Mouse (Mus musculus) left cerebral cortex, adult 18-20 months (tissue): ENCODE data around the gene Uts2r. TPM values are rescaled to one million over a fixed set of nuclear protein-coding genes. Genes with fewer than 3 reads are reported as not detected.

Experiments
- DNase-seq, 2 experiments: peaks; one replicate each; pipeline ENCODE4 v3.0.0; 2021 to 2022; ENCODE audit warnings: low spot score in 2 of 2, mixed read lengths in 1 of 2
- long read RNA-seq, 2 experiments: library from polyadenylated mRNA; stranded (forward); transcript quantifications; one replicate each; pipeline ENCODE4 v2.0.0; 2021
- total RNA-seq, 2 experiments: library from RNA; stranded (reverse); gene quantifications; 2 replicates each; pipeline ENCODE4 v1.2.3; 2021

Uts2r gene
- total RNA-seq, result under 1 TPM; 0.19 to 0.21 TPM
- long read RNA-seq, experiment 1, result 0 reads
- long read RNA-seq, experiment 2, partial matches to known transcripts, result 0 of 2 reads
- long read RNA-seq, experiment 2, other reads (novel, unspliced or antisense), result 2 of 2 reads

DNA sequence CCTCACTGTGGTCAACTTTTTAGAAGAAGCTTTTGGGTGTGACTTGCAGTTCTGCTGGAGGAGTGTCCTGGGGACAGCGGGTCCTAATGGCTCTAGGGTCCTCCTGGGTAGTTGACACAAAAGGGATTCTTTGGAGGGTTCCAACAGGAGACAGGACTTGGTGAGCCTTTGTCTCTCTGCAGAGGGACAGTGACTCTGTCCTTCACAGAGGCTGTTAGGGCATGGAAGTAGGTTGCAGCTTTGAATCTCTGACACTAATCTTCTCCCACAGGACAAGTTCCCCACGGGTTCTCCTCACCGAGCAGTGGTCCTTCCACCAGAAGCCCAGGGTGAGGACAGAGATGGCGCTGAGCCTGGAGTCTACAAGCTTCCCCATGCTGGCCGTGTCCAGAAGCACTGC lies at the start of gene Uts2r:
TSS of gene Uts2r (plus strand) at position 301 of the 400 bp plus-strand sequence.
- DNase-seq, result no peak

DNA sequence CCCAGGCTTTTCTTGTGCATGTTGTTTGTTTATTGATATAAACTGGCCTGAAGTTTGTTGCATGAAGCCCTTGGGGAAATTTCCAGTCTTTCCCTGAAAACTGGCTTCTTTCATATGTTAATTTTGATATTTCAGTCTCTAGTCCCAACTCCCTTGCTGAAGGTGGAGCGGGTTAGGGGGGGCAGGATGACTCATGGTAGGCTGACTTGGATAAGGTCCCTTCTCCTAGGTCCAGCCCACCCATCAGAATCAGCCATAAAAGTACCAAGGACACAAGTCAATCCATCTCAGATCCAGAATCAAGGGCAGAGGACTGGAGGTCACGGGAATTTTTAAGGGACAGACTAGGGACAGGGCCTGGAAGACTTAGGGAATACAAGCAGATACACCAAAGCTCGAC lies 49.0 kb upstream of the Uts2r start:
- no peak for DNase-seq

DNA sequence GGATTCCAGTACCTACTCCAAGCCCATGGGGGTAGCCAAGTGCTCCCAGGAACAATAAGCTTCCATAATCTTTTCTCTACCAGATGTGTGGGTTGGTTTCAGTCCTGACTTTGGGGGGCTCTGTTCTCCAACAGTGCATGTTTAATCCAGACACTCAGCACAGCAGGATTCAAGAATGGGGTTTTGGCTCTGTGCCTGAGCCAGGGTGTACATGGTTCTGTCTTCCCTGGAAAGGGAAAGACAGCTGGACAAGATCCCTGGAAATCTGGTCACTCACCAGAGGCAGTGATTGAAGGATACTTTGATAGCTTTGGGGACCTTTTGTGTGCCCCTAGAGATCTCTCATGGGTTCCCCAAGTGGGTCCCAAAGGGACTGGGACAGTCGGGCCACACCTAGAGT lies 48.5 kb upstream of the Uts2r start:
- no peak for DNase-seq

DNA sequence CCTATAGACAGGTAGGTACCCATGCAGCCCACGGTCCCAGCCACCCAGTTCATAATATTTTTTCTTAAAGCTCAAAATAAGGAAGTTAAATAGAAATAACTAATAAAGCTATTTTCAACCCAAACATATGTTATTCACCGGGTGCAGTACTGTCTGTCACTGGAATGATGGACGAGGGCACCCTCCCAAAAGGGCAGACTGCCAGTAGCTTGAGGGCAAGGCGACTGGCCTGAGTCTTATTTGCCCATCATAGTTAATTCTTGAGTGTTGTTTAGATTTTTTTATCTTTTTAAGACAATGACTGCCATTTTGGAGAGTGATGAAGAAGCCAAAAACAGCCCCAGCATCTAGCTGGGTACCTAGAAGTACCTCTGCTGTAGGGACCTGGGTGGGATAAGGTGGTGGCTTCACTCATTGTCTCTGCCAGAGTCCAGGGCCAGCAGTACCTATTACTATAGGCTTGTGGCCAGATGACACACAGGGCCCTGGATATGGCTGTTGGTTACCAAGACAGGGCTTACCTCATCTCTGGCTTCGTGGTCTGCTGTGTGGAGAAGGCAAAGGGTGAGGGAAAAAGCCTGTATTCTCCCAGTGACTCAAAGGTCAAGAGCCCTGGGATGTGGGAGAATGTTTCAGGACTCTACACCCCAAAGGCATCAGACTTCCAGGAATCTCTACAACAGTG lies 47.8 kb upstream of the Uts2r start:
- no peak for DNase-seq

DNA sequence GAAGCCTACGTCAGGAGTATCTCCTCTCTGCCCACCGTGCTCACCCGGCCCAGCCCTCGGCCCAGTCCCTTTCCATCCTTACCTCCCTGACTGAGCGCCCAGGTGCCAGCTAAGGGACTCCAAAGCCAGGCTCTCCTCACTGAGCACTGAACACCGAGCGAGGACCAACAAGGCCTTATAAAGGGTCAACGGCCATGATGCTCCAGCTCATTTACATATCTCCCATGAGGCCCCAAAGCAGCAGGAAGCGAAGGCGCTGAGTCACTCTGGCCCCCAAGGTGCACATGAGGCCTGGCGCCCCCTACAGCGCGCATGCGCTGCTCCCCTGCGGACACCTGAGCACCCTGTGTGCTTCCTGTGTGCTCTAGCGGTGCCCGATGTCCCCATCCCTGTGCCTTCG lies 42.0 kb upstream of the Uts2r start:
- no peak for DNase-seq

DNA sequence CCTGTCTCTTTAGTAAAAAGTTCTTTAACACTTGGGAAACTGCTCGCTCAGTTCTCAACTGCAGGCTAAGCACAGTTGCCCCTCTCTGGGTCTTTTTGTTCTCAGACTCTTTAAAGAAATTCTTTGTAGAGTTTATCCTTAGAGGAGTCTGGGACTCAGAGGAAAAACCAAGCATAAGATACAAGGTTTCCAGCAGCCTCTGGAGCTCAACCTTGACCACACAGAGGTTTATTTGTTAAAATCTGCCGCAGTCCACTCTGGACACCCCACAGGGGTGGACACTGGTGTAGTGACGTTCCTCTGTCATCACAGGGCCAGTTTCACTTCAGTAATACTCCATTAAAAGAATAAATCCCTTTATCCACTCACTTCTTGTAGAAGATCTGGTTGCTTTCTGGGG lies 41.5 kb upstream of the Uts2r start, which contains the start of gene Tex19.2:
TSS of gene Tex19.2 (minus strand) at position 101 of the 400 bp plus-strand sequence.
- no peak for DNase-seq

DNA sequence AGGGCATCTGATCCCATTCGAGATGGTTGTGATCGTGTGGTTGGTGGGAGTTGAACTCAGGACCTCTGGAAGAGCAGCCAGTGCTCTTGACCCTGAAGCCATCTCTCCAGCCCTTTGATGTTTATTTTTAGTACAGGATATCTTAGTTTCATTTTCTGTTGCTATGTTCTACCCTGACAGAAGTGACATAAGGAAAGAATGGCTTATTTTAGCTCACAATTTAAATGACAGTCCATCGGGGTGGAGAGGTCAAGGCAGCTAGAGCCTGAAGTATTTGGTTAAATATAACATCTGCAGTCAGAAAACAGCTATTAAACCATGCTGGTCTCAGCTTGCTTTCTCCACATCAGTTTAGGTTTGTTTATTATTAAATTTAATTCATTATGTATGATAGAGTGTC lies 38.9 kb upstream of the Uts2r start:
- DNase-seq, result no peak

DNA sequence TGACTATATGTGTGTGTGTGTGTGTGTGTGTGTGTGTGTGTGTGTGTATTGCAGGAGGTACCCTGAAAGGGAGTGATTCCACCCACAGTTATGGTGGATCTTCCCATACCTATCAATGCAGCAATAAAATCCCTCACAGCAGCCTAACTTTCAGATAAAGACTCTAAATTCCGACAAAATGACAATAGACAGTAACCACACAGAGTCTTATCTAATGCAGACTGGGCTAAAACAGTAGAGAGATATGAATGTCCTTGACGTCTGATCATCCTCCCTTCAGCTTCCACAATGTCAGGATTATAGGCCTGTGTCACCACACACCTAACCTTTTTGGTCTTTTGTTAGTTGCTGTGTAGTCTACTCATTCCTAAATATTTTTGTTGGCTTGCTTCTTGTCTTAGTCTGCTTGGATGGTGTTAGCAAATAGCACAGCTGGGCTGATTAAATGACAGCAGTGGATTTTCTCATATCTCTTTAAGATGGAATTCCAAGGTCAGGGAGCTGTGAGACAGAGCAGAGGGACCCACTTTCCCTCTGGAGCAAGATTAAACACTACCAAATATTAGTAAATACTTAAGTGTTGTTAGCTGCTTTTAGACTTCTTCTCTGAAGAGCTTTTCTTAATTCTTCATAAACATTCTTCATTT lies 37.9 kb upstream of the Uts2r start:
- no peak for DNase-seq

DNA sequence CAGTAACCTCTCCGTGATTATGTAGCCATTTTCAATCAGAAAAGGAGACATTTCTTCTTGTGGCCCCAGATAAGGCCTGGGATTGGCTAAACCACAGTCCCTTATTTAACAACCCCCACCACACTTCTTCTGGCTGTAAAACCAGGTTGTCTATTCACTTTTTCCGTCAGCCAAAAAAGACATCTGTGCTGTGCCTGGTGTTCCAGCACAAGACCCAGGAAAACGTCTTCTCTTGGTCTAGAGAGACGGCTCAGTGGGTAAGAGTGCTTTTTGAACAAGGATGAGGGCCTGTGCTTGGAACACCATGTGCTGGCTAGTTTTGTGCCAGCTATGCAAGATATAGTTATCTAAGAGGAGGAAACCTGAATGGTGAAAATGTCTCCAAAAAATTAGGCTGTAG lies 36.6 kb upstream of the Uts2r start:
- DNase-seq, result no peak

DNA sequence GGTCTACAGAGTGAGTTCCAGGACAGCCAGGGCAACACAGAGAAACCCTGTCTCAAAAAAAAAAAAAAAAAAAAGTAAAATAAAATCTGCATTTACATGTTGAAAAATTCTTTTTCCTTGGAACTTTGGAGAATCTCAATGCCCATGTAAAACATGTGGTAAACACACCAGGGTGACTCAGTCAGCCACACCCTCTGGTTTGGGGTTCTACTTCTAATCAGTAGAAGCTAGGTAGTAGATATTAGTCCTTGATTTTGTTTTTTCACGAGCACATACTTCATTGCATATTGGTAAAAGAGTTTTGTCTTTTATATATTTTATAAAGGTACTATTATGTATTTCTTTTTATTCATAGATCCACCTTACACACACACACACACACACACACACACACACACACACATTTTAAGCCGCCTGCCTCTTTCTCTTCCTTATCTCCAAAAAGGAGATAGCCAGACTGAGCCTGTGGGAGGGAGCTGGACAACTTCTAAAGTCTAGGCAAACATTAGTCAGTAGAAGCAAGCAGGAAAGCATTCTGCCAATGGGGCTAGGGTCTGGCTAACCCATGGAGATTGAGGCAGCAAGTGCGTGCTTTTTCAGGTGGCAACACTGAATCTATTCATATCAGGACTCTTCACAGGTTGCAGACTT lies 34.4 kb upstream of the Uts2r start:
- no peak for DNase-seq

DNA sequence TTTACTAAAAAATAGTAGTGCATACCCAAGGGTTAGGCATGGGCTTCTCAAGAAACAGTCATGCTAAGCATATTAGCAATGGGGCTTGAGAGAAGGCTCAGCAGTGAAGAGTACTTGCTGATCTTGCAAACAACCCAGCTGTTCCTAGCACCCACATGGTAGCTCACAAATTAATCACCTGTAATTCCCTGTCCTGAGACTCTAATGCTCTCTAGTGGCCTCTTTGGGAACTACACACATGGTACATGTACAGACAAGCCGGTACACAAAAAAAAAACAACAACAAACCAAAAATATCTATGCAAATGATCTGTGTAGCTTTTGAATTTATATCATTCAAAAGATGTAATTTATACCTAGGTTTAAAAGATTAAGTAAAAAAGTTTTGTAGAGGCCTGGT lies 33.7 kb upstream of the Uts2r start:
- no peak for DNase-seq

DNA sequence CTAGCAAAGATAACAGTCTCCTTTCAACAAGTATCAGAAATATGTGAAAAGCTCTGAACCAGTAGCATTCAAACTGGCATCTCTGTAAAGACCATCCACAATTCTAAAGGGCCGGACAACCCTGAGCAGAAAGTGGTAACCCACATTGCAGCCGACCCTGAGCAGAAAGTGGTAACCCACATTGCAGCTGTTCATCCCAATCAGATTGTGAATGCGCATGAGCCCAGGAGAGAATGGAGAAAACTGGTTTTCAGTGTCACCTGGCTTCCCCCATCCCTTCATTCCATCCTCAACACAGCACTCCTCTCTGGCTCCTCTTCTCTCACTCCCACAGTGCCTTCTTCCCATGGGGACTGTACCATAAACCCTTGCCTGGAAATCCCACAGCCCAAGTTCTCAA lies 32.6 kb upstream of the Uts2r start:
- DNase-seq, result no peak

DNA sequence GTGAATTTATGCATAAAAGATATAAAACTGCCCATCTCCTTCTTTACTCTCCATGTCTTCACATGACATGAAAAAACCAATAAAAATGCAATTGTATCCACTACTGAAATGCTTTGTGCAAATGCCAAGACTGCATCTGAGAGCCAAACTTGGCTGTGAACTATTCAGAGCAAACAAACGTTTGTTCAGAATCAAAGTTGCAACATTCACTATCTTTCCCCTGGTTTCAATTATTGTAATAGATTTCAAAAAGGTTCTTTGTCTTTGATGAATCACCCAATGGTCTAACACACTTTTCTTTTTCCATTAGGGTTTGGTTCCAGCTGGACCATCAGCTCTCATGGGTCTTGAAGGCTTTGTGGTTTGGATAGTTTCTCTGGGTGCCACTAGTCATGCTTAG lies 30.5 kb upstream of the Uts2r start:
- DNase-seq, result no peak

DNA sequence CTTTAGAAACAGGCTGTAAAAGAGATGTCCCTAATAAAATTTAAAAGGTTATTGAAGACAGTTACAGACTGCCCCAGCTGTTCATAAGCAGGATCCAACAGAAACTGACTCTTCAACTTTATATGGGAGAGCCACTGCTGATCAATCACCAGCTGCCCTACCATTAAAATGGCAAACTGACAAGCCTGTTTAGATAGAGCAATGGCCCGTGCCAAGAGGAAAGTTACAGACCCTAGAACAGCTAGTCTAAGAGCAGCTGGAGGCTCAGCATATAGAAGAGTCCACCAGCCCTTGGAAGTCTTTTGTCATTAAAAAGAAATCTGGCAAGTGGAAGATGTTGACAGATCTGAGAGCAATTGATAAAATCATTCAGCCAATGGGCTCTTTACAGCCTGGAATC lies 25.5 kb upstream of the Uts2r start:
- no peak for DNase-seq

DNA sequence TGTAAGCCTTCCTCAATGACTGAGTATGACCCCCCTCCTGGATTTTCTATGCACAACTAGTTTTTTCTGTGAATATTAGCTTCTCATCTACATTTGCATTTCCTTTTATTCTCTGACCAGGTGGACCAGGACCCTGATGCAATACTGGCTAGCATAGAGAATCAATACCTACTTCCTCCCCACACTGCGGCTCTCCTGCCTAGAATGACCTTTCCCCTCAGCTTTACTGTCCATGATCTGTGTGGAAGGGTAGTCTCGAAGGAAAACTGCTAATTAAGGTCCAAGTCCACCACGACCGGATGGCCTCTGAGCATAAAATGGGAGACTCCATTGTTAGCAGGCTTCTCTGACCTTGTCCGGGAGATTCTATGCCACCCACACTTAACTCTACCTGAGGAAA lies 22.4 kb upstream of the Uts2r start:
- no peak for DNase-seq

DNA sequence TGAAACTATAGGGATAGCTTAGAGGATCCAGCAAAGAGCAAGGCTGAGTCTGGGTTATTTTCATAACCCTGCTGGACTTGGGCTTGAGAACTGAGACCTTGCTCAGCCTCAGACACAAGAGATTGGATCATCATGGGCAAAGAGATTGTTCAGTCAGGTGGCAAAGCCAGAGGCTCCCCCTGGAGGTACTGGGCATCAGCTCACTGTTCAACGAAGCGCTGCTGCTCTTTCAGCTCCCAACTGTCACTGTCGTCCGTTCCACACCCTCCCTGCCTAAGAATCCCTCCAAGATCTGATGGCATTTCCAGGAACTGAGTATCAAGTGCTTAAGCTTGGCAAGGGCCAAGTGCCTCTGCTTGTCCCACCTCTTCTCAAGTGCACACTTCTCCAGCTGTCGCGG lies 21.3 kb upstream of the Uts2r start:
- DNase-seq, result no peak

DNA sequence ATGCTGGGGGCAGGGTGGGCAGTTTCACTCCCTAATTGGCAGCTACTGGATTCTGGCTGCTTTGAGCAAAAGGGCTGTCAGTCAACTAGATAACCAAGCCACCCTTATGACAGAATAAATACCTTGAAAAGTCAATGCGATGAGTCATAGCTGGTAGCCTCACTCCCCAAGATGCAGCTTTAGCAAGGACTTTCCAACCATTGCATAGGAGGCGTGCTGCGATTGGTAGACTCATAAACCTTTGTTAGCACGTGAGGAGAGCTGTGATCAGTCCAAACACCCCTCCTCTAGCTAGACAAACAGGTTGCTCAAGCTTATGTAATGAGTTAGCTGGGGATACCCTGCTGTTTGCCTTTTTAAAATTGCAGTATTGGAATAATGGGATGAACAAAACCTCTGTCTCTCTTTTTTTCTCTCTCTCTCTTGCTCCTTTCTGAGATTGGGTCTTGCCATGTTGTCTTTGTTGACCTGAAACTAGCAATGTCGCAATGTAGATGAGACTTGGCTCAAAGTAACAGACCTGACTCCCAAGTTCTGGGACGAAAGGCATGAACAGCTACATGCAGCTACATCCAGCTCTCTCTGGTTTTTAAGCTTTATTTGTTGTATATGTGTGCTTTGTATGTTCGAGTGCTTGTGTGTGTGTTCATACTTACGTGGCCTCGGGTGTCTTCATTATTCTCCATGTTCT lies 16.6 kb upstream of the Uts2r start:
- DNase-seq, result no peak

DNA sequence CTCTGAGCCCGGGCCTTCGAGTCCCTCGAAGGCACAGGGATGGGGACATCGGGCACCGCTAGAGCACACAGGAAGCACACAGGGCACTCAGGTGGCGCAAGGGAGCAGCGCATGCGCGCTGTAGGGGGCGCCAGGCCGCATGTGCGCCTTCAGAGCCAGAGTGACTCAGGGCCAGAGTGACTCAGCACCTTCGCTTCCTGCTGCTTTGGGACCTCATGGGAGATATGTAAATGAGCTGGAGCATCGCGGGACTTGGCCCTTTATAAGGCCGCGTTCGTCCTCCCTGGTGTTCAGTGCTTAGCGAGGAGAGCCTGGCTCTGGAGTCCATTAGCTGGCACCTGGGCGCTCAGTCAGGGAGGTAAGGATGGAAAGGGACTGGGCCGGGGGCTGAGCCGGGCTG lies 14.2 kb upstream of the Uts2r start, which contains the start of gene Tex19.1:
TSS of gene Tex19.1 (plus strand) at position 279 of the 400 bp plus-strand sequence.
- no peak for DNase-seq

DNA sequence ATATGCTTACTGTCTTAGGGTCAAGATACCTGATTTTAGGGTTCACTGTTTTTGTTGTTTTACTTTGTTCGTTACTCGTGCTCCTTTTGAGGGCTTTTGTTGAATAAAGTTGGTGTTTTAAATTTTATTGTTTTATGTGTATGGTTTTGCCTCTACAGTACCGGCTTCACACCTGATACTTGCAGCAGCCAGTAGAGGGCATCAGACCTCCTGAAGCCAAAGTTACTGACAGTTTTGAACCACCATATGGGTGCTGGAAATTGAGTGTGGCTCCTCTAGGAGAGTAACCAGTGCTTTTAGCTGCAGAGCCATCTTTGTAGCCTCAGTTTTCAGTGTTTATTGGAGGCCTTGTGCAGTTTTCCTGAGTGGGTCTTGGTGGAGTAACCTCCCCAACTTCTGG lies 11.9 kb upstream of the Uts2r start:
- no peak for DNase-seq

DNA sequence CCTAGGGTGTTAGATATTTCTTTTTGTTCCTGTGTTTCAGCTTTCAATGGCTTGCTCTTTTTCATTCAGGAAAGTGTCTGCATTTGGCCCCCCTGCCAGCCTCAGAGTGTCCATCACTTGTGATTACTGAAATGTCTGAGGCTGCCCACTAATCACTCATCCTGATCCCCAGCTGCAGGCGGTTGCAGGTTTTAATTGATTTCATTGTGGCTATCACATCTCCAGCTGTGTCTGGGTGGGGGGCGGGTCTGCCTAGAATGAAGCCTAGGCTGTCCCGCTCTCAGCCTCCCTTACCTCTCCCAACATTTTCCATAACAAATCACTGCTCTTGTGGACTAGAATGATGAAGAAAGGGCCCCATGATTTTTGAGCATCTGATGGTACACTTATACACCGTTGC lies 5.9 kb upstream of the Uts2r start:
- no peak for DNase-seq

DNA sequence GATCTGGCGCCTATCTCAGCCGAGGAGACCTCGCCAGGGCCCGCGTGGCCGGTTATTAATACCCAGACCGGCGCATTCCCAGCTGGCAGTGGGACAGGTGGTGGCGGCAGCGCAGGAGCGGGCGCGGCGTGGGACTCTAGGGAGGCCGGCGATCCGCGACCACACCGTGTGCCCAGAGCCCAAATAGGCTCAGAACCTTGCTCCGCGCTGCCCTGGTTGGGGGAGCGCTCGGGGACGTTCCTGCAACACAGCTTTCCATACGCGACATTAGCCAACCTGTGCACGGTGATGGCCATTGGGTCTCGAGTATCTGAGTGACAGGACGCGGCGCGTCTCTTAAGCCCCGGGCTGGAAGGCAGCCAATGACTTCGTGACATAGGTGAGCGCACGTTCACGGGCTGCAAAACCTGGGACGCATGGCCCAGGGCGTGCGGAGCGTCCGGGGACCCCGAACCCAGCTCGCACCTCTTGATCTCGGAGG lies 3.6 kb upstream of the Uts2r start:
- DNase-seq, result no peak
